Mouse (Mus musculus) heart, embryonic 16.5 days (tissue): ENCODE results near the gene Cxcl17. TPM values are rescaled to one million over a fixed set of nuclear protein-coding genes. Genes with fewer than 3 reads are reported as not detected.

Experiments
- ATAC-seq: fragments of 200-750 bp; cut with Nextera tagmentation; replicated peaks from 2 replicates; pipeline ENCODE4 v1.8.0; 2017; ENCODE audit warnings: moderate number of reproducible peaks; ENCODE audit not compliant: insufficient read depth, low FRiP score; ENCODE audit errors: extremely low read depth
- H3K27ac ChIP-seq: fragments of 300-500 bp; sonication (generic); 2 replicates; pipeline ENCODE4 v1.5.1; 2014; ENCODE audit warnings: mild to moderate bottlenecking, low read length, control low read depth, moderate library complexity
- H3K27me3 ChIP-seq: fragments of 300-500 bp; sonication (generic); 2 replicates; pipeline ENCODE4 v1.6.1; 2014; ENCODE audit warnings: low read length, mixed read lengths; ENCODE audit not compliant: control insufficient read depth, insufficient read depth
- H3K36me3 ChIP-seq: fragments of 300-500 bp; sonication (generic); 2 replicates; pipeline ENCODE4 v1.6.1; 2014; ENCODE audit not compliant: control insufficient read depth, insufficient read depth
- H3K4me1 ChIP-seq: fragments of 300-500 bp; sonication (generic); 2 replicates; pipeline ENCODE4 v1.6.1; 2014; ENCODE audit warnings: low read length, mixed read lengths; ENCODE audit not compliant: control insufficient read depth, insufficient read depth
- H3K4me2 ChIP-seq: fragments of 300-500 bp; sonication (generic); 2 replicates; pipeline ENCODE4 v1.6.1; 2014; ENCODE audit warnings: low read depth, mild to moderate bottlenecking, control low read depth, low read length
- H3K4me3 ChIP-seq: fragments of 300-500 bp; sonication (generic); 2 replicates; pipeline ENCODE4 v1.5.1; 2014; ENCODE audit warnings: mild to moderate bottlenecking, control low read depth, low read length
- H3K9ac ChIP-seq: fragments of 300-500 bp; sonication (generic); 2 replicates; pipeline ENCODE4 v1.6.1; 2014; ENCODE audit warnings: low read length, control low read depth
- H3K9me3 ChIP-seq: fragments of 300-500 bp; sonication (generic); replicated peaks from 2 replicates; pipeline ENCODE4 v1.6.1; 2016; ENCODE audit warnings: low read length; ENCODE audit not compliant: control insufficient read depth
- WGBS: fragments of 180-500 bp; shearing (Covaris S2); extraction: QIAGEN DNeasy Blood & Tissue Kit; methylation state at CpG from one replicate; pipeline ENCODE4 v1.1.7; 2014; 5-methylcytosine and 5-hydroxymethylcytosine counted together
- polyA plus RNA-seq: library from polyadenylated mRNA; unstranded; fragments of >200 nt; fragmentation: Nextera tagmentation; extraction: Ambion mirVana; gene quantifications from 2 replicates; pipeline ENCODE4 v1.2.1, GENCODE M21; 2015

The Cxcl17 gene
- polyA plus RNA-seq, 1 experiment from 2014 or later: 0.38 TPM

- WGBS: 38% methylated on average over 3 of the region's 3 CpGs
- Histone ChIP-seq H3K4me1 (peaks cover 34% of the 10 kb centered on the region), H3K4me3 (no peak overlapping the region), H3K9me3 (no peaks in the 10 kb centered on the region), H3K4me2 (no peak overlapping the region), H3K27ac (no peak overlapping the region), H3K36me3 (peaks cover 16% of the 10 kb centered on the region; the same call in 1 of the 2 replicates), H3K27me3 (no peaks in the 10 kb centered on the region), H3K9ac (no peak overlapping the region)
- no peak for ATAC-seq
Measured at GRCm38 (mm10) chr7:25381284-25381680, 31.4 kb downstream of the Cxcl17 start.

DNA sequence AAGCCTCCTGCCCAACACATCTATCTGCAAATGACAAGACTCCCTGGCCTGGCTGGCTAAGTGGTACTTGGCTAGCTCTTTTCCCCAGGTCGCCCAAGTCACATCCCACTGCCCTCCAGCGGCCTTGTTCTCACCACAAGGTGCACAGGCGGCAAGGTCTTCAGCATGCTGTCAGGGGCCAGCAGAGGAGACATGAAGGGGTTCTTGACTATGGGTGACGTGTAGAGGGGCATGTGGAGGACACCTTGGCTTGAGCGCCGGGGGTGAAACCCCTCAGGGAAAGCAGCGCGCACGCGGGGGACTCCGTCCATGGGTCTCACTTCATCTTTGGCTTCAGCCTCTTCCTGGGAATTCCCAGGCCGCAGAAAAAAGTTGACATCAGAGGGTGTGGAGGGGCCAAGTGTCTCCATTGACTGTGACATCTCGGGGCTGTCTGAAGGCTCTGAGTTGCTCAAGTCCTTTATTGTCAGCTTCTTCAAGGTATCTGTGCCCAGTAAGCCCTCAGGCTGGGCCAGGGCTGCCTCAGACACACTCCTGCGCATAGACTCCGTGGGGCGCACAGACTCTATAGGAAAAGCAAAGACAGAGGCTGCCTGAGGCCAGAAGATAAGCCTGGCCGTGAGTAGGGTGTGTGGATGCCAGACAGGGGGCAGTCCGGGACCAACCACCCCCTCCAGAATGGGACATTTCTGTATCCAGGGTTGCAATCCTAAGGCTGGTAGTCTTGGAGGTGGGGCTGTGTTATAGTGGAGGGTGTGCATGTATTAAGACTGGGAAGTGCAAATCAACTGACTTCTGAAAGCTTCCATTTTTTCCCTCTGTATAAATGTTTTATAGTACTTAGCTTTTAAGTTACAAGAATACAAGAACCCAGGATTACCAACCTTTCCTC is 32.0 kb downstream of the Cxcl17 start:
- Histone ChIP-seq H3K4me1 (peaks cover 30% of the 10 kb centered on the region), H3K4me3 (peak overlapping the region; percentile 52), H3K4me2 (peak overlapping the region; percentile 83), H3K36me3 (peaks cover 16% of the 10 kb centered on the region; the same call in 1 of the 2 replicates), H3K9me3 (no peaks in the 10 kb centered on the region), H3K27ac (no peak overlapping the region; the same call in 1 of the 2 replicates), H3K9ac (peak overlapping the region; percentile 75), H3K27me3 (no peaks in the 10 kb centered on the region)
- ATAC-seq: no peak
- WGBS: 60% methylated on average over 18 of the region's 18 CpGs

GRCm38 (mm10) chr7:25379551-25380351 is 32.9 kb downstream of the Cxcl17 start:
- Histone ChIP-seq H3K4me3 (peak overlapping the region; percentile 52), H3K9me3 (no peaks in the 10 kb centered on the region), H3K27ac (peak overlapping the region; percentile 63), H3K4me1 (peaks cover 25% of the 10 kb centered on the region), H3K27me3 (no peaks in the 10 kb centered on the region), H3K4me2 (peak overlapping the region; percentile 83), H3K36me3 (peaks cover 11% of the 10 kb centered on the region; the same call in 1 of the 2 replicates), H3K9ac (peak overlapping the region; percentile 75)
- ATAC-seq: peak; percentile 70
- 5% methylated on average over 42 of the region's 42 CpGs for WGBS

- no peak overlapping the region for H3K27ac ChIP-seq
- no peak overlapping the region for H3K9ac ChIP-seq
- WGBS: 81% methylated on average over 13 of the region's 13 CpGs
- no peak overlapping the region for H3K4me3 ChIP-seq
- H3K4me2 ChIP-seq: no peak overlapping the region
- no peaks in the 10 kb centered on the region for H3K9me3 ChIP-seq
- H3K27me3 ChIP-seq: no peaks in the 10 kb centered on the region
- H3K4me1 ChIP-seq: peaks cover 25% of the 10 kb centered on the region
- H3K36me3 ChIP-seq: peaks cover 8% of the 10 kb centered on the region; the same call in 1 of the 2 replicates
- no peak for ATAC-seq
Measured at GRCm38 (mm10) chr7:25378181-25379100, 34.2 kb downstream of the Cxcl17 start.

- Histone ChIP-seq H3K4me1 (peaks cover 25% of the 10 kb centered on the region), H3K27me3 (no peaks in the 10 kb centered on the region), H3K4me3 (peak overlapping the region; percentile 54), H3K9me3 (no peaks in the 10 kb centered on the region), H3K9ac (peak overlapping the region; percentile 62), H3K36me3 (peaks cover 3% of the 10 kb centered on the region; the same call in 1 of the 2 replicates), H3K4me2 (peak overlapping the region; percentile 62), H3K27ac (0 out of 2 replicates have a peak overlapping the region, but pooled peaks have one; percentile 4)
- no peak for ATAC-seq
- WGBS: 29% methylated on average over 8 of the region's 8 CpGs
Measured at GRCm38 (mm10) chr7:25377100-25377700, 35.5 kb downstream of the Cxcl17 start.

- 2% methylated on average over 17 of the region's 17 CpGs for WGBS
- Histone ChIP-seq H3K27me3 (no peaks in the 10 kb centered on the region), H3K4me1 (peaks cover 25% of the 10 kb centered on the region), H3K36me3 (no peaks in the 10 kb centered on the region), H3K9ac (peak overlapping the region; percentile 62), H3K4me2 (peak overlapping the region; percentile 62), H3K4me3 (peak overlapping the region; percentile 54), H3K9me3 (no peaks in the 10 kb centered on the region), H3K27ac (no peak overlapping the region)
- ATAC-seq: peak; percentile 69
Measured at GRCm38 (mm10) chr7:25376556-25376955, 36.1 kb downstream of the Cxcl17 start.

- peaks cover 13% of the 10 kb centered on the region for H3K4me1 ChIP-seq
- ATAC-seq: no peak
- H3K4me2 ChIP-seq: no peak overlapping the region
- WGBS: 81% methylated on average over 5 of the region's 5 CpGs
- H3K9ac ChIP-seq: no peak overlapping the region
- H3K27me3 ChIP-seq: peaks cover 26% of the 10 kb centered on the region
- H3K27ac ChIP-seq: no peak overlapping the region
- H3K4me3 ChIP-seq: no peak overlapping the region
- no peaks in the 10 kb centered on the region for H3K36me3 ChIP-seq
- H3K9me3 ChIP-seq: no peaks in the 10 kb centered on the region
Measured at GRCm38 (mm10) chr7:25372441-25372840, 40.2 kb downstream of the Cxcl17 start.
